Mouse (Mus musculus) bone marrow macrophage, adult 2 months (primary cell): ENCODE data around the gene Rbsn.

ENCODE experiments used
- CTCF ChIP-seq: IDR thresholded peaks from 2 replicates; pipeline ENCODE4 v1.5.1; 2012; ENCODE audit warnings: low read depth, mild to moderate bottlenecking, low read length, moderate library complexity
- POLR2A ChIP-seq: IDR thresholded peaks from 2 replicates; pipeline ENCODE4 v1.6.1; 2012; ENCODE audit warnings: mild to moderate bottlenecking, low read depth, low read length, borderline replicate concordance

GRCm38 (mm10) chr6:92221604-92222003 lies 6.9 kb upstream of the Rbsn start:
- TF ChIP-seq CTCF, result no peak
- no peak for TF ChIP-seq POLR2A
